Mouse (Mus musculus) testis, postnatal 14 days (tissue): ENCODE data around the gene Nufip2.
"Not testable (repeated sequence)": the region's sequence is repeated elsewhere in the genome, so short reads cannot be mapped to it uniquely, and the experiment has no call there.

ENCODE experiments used
- DNase-seq: peaks from one replicate; pipeline ENCODE4 v3.0.0; 2021; ENCODE audit warnings: low spot score

Nufip2 gene

DNA sequence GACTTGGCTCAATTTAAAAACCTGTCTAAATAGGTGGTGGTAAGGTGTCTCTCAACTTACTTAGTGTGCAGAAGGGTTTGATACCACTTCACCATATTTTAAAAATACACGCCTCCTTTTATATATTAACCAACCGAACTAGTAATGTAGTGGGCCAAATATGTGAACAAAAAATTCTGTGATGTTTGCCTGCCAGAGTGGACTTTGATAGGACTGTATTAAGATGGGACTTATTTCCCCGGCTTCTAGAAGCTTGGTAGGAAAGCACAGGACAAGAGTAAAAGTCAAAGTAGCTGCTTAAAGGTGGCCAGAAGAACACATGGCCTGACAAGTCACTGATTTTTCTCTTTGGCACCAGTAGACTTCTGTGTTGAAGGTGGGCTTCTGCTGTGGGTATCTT lies 27.8 kb downstream of the Nufip2 start:
- DNase-seq: no peak

DNA sequence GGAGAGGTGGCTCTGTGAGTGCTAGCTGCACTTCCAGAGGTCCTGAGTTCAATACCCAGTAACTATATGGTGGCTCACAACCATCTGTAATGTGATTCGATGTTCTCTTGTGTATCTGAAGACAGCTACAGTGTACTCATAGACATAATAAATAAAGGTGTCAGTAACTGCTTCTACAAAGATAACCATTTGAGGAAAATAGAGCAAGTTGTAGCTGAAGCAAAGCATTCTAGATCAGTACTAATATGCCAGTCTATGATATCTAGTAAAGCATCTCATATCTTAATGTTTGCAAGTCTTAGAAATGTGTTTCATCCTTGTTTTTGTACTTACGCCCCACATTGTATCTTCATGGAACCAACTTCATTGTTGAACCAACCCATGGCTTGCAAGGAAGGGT lies 33.1 kb downstream of the Nufip2 start:
- no peak for DNase-seq

DNA sequence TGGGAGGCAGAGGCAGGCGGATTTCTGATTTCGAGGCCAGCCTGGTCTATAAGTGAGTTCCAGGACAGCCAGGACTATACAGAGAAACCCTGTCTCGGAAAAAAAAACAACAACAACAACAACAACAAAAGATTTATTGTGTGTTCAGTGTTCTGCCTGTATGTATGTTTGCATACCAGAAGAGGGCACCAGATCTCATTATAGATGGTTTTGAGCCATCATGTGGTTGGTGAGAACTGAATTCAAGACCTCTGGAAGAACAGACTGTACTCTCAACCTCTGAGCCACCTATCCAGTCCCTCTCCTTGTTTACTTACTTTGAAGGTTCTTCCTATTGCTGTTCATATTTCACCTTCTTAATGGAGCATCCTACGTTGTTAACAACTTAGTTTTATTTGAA lies 35.4 kb downstream of the Nufip2 start:
- no peak for DNase-seq

DNA sequence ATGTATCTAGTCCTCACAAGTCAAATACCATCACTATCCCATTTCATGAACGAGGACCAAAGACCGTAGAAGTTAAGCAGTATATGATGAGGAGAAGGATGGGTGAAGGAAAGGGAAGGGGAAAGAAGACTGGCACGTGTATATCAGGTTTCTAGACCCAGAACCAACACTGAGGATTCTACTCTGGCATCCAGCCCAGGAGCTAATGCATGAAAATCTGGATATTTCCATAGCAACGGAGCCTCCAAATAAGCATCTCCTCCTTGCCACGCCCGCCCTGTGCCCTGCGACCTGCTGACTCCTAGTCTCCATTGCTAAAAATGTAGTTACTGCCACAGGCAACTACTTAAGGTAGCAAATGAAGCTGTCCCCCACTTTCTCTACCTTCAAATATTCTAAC lies 38.8 kb downstream of the Nufip2 start:
- DNase-seq: no peak

DNA sequence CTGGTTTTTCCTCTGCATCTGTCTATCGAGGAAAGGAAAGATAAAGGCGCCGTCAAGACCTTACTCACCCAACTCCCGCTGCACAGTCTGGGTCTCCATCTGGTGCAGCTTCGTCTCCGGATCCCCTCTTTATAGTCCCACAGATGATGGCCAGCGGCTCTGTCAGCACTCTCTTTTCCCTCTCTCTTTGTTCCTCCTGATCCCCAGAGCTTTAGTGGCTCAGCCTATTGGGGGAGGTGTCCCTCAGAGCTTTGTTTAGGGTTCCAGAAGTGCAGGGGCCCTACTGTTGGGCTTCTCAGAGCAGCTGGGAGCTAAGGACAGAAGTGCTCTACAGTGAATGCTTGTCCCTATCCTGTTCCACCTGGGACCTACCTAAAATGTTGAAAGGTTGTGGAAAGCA lies 39.2 kb downstream of the Nufip2 start, which contains the start of gene Cryba1:
TSS of gene Cryba1 (minus strand) at position 101 of the 400 bp plus-strand sequence.
- DNase-seq: no peak

DNA sequence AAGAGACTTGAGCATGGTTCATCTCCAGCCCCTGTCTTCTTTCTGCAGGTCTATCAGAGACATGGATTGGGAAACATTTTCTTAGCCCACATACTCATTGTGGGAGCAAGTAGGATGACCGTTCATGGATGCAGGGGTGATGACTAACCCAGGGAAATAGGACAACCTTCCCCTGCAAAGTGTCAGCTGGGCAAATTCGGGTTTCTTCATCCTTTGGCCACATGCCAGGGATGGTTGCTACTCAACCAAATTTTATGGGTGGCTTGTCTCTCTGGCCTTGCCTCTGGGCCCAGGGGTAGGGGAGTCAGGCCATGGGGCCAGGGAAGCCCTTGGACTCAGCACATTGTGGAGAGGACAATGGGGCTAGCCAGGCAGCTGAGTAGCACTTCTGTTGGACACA lies 42.6 kb downstream of the Nufip2 start:
- no peak for DNase-seq

DNA sequence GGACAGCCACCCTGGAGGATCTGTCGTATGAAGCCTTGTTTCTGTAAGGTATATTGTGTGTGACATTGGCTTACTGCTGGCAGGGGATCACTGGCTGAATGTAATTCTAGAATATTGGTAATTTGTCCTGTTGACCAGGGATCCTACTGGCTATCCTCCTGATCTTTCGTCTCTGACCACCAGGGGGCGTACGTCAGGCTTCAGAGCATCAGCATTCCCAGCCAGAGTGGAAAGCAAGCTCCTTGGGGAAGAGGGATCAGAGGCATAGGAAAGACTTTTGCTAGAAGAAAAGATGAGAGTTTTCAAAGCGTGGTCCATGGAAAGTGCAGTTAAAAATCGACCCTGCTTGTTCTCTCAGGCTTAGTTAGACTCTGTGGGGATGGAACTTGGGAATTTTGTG lies 51.3 kb downstream of the Nufip2 start:
- peak; percentile 76 for DNase-seq

DNA sequence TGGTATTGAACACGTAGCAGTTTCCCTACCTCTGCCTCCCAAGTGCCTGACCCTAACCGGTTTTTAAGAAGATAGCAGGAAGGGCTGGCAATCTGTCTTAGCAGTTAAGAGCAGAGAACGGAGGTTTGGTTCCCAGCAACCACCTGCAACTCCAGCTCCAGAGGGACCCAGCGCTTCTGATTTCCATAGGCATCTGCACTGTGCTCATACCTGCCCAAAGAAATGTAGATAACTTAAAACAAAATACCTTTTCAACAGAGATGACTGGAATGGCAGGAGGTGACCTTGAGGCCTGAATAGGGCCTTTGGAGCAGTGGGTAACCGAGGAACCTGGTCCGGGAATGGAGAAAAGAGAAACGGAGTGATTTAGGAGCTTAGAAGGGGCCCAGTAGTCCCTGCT lies 52.6 kb downstream of the Nufip2 start:
- no peak for DNase-seq

DNA sequence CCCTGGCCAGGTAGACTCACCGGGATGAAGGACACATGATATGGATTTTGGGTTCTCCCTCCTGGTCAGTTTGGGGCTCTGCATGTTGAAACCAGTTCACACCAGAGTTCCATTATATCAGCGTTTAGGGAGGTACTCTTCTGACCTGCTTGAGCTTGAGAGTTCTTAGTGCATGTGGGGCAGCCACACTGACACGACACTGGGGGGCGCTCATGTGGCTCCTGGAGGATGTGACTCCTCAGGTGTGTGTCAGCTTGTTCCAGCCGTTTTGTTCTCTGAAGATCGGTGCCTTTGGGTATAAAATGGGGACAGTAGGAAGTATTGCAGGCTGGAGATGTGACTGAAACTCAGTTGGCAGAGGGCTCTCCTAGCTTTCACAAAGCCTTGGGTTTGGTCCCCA lies 58.0 kb downstream of the Nufip2 start:
- no peak for DNase-seq

DNA sequence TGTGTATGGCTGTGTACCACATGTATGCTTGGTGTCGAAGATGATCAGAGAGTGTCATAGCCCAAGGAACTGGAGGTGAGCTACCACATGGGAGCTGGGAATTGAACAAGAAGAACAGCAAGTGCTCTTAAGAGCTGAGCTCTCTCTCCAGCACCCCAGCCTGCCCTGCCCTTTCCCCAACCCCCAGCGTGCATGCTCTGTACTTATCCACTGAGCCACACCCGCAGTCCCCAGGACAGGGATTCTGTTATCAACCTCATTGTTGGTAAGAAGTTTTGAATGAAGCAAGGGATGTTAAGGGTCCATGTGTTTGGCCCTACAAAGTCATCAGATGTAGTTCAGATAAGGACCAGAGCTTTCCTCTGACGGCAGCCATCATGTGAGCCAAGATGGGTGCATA lies 60.7 kb downstream of the Nufip2 start:
- no peak for DNase-seq

DNA sequence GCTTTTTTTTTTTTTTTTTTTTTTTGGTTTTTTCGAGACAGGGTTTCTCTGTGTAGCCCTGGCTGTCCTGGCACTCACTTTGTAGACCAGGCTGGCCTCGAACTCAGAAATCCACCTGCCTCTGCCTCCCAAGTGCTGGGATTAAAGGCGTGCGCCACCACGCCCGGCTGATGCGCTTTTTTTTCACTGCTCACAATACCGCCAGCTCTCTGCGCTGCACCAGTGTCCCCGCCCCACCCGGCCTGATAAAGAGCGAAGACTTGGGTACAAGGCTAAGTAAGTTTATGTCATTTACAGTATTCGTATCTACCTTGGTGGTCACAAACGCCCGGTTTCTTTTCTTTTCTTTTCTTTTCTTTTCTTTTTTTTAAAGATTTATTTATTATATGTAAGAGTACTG lies 61.1 kb downstream of the Nufip2 start:
- not testable (repeated sequence) for DNase-seq

DNA sequence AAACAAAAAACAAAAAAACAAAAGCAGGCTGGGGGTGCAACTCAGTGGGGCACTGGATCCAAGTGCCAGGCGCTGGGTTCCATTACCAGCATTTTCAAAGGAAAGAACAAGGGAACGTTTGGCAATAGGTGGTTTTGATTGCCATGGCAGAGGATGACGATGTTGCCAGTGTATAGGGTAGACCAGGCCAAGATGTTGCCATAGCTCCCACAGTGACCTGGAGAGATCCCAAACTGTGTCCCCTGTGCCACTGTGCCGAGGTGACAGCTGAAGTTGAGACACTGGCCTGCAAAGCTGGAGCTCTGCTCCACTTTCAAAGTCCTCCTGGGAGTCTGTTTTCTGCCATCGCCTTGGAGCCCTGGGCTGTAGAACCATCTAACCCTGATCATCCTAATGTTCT lies 63.0 kb downstream of the Nufip2 start:
- DNase-seq: no peak

DNA sequence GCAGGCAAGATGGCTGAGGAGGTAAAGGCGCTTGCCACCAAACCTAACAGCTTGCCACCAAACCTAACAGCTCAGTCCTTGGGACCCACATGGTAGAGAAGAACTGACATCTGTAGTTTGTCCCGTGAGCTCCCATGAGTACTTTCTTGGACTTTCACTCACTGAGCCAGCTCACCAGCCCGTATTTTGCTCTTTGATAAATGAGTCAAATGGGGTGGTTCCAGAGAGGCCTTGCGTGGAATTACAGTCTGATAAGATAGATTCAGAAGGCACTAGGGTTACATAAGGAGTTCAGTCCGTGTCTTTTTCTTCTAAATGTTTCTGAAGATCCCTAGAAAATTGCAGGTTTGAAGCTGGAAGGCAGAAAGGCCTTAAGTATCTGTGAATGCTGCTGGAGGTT lies 66.6 kb downstream of the Nufip2 start:
- DNase-seq: no peak

DNA sequence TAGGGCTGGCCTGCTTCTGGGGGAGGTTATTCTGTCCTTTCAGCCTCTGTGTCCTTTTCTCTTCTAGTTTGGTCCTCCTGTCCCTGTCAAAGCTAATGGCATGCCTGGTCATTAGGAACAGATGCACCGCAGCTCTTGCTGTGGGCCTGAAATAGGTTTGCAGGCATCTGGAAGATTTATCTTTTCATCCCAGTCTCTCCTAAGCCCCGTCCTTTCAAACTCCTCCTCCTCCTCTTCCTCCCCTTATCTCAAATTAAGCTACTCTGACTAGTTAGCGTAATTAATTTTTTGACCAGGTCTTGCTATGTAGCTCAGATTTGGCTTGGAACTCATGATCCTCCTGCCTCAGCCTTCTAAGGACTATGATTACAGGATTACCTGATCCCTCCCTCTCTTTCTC lies 67.5 kb downstream of the Nufip2 start:
- no peak for DNase-seq

DNA sequence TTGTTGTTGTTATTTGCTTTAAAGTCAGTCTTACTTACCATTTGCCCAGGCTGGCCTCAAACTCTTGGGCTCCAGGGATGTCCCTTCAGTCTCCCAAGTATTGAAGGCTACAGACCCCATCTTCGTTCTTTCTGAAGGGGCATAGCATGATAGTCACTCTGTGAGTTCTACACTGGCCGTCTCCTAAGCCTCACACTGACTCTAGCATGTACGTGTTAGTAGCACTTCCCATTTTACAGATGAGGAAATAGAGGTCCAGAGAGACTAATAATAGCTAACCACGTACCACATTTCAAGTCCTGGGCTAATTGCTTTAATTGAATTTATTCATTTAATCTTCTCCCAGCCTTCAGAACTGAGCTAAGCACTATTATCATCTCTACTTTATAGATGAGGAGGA lies 74.1 kb downstream of the Nufip2 start:
- DNase-seq: no peak

DNA sequence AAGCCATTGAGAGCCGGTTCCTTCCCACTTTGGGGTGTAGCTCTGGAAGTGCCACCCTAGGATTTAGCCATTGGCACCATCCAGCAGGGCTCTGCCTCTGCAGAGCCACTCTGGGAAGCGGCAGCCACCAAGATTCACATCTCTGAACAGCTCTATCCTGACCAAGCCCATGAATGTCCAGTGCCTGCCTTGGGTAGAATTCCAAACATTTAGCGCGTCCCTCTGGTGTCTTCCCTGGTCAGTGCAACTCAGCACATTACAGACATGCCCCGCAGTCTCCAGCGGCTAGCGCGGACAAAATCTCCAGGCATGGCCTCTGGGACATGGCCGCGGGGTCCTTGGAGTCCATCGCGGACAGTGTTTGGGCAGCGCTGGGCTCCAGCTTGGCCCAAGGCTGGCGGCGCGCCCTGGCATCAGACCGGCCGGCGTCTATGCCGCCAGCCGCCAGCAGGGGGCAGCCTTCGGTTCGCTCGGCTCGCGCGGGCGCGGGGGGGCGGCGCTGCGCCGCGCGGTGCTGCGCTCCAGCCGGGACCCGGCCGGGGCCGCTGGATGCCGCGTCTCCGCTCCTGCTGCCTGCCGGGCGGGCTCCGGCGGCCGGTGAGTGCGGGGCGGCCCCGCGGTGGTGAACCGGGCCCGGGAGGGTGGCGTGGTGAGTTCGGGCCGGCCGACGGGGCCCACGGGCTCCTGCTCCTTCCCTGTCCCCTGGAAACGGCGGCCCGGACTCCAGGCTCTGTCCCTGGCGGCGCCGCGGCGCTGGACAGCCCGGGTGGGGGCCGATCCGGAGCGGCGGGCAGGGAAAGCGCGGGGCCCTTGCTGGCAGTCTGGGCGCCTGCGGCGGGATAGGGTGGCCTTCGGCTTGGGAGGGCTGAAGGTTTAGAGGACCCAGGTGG lies 77.1 kb downstream of the Nufip2 start, which contains the start of gene Myo18a:
TSS of gene Myo18a (plus strand) at position 464 of the 890 bp plus-strand sequence.
- peak; percentile 79 for DNase-seq

DNA sequence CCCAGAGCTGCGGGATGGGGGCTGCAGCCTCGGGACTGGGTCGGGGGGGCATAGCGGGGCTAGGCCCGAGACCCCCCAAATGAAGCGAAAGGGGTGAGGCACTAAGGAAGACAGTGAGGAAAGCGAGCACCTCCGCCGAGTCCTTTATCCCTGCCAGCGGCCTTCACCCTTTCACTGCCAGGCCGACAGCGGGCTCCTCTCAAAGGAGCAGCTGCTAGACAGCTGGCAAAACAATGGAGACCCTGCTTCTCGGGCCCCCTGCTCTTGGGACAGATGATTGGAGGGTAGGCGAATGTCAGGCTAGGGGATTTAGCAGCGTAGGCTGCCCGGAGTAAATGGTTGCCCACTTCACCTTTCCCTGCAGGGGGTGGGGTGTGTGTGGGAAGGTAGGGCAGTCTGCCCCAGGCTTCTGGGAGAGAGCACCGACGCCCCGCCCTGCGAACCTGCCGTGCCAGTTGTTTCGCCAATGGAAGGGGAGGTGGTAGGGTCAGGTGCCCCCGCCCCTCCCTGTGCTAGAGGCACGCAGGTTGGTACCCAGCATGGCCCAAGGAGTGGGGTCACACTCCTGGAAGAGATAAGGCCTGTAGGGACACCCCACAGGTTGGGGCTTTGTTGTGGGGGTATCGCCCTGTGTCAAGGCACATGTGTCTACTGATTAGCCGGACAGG lies 77.9 kb downstream of the Nufip2 start:
- DNase-seq: peak; percentile 48

DNA sequence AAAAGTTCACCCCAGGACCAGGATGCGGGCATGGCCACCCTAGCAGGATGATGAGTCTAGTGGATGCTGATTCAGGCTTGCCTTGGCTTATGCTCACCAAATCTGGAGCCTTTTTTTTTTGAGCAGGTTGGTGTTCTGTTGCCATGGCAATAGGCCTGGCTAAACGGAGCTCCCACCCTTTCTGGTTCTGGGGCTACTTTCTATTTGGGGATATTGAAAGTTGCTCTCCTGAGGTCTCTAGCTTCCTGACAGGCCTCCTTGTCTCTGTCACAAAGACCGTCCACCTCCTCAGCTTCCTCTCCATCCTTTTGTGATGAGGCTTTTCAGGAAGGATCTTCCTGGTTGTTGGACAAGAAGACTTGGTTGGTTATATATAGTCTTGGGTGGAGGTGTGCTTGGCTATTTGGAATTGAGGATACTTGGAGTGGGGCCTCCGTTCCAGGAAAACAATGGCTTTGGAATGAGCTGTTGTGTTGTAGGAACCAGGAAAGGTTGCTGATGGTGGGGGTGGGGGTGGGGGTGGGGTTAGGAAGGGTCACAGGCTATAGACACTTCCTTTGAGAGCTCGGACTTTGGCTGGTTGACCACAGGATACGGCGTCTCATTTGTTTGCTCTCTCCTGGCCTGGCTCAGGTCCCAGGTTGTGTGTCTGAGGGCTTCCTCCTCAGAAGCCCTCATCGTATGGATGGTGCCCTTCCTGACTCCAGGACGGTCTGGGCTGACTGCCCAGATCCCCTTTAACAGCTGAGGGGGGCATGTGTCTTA lies 78.9 kb downstream of the Nufip2 start:
- no peak for DNase-seq

DNA sequence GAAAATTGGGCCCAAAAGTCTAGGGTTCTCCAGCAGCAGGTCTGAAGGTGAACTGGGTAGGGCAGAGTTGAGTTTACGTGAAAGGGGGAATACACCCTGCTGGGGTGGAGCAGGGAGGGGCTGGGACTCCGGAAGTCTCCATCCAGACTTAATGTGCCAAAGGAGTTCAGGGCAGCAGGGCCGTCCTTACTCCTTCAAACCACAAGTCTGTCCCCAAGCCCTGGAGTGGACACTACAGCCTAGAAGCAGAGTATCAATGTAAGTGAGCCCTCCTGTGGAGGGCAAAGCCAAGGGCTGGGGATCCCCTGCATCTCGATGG lies 79.5 kb downstream of the Nufip2 start:
- DNase-seq: no peak

DNA sequence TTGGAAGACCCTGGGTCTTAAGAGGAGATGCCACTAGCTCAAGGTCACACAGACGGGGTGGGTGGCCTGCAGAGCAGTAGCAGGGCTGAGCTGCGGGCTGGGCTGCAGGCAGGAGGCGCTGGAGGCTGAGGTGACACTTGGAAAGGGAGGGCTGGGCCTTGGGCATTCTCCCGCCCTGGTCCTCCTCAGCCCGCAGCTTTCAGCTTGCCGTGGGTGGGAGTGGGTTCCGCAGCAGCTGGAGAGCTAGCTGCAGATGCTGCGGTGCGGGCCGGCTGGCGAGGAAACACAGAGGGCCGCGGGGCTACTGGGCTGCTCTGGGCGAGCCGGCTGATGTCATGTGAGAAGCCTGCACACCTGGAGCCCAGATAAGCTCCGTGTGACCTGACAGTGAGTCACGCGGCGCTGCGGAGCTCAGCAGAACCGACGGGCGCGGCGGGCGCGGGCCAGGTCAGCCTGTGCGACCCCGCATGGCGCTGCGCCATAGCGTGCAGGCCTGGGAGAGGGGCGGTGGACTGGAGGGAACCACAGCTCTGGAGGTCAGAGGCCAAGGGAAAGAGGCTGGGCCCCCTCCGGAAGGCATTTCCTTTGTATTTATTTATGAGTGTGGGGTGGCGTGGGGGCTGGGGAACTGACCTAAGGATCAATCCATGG lies 80.5 kb downstream of the Nufip2 start:
- no peak for DNase-seq

DNA sequence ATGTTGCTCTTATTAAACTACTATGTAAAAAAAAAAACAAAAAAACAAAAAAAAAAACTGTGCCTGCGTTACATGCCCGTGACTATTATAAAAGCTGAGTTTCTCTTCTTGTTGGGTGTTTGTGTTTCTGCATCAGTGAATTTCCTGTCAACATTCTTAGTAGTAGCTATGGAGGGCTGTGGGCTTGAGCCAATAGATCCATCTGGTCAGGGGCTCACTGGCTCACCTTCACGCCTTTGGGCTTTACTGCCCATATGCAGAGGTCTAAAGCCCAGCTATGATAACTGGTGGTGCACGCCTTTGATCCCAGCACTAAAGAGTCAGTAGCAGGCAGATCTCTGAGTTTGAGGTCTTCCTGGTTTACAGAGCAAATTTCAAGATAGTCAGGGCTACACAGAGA lies 83.5 kb downstream of the Nufip2 start:
- DNase-seq: no peak

DNA sequence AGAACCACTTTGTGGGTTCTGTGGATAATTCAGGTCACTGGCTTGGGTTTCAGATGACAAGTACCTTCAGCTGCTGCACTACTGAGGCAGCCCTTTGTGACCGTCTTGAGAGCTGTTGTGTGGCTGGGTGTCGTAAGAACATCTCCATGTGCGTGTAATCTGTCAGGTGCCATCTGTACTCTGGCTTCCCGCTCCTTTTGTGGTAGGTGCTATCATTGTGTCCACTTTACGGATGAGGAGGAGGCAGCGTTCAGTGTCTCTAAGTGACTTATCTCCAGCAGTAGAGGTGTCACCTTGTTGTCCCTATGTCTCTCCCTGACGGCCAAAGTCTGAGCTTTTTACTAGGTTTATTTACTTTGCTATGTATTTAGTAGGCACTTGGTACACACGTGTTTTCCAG lies 84.4 kb downstream of the Nufip2 start:
- DNase-seq: no peak
